Mouse (Mus musculus) forebrain, embryonic 15.5 days (tissue): ENCODE measurements around the gene Aar2. TPM values are rescaled to one million over a fixed set of nuclear protein-coding genes. Genes with fewer than 3 reads are reported as not detected.

Experiments
- ATAC-seq: fragments of 200-750 bp; cut with Nextera tagmentation; replicated peaks from 2 replicates; pipeline ENCODE4 v1.8.0; 2017; ENCODE audit warnings: mild to moderate bottlenecking, moderate TSS enrichment, moderate library complexity
- H3K27ac ChIP-seq: fragments of 300-500 bp; sonication (generic); replicated peaks from 2 replicates; pipeline ENCODE4 v1.5.1; 2015; ENCODE audit warnings: mild to moderate bottlenecking, inconsistent platforms
- H3K27me3 ChIP-seq: fragments of 300-500 bp; sonication (generic); 2 replicates; pipeline ENCODE4 v1.6.1; 2015; ENCODE audit warnings: inconsistent platforms
- H3K36me3 ChIP-seq: fragments of 300-500 bp; sonication (generic); 2 replicates; pipeline ENCODE4 v1.6.1; 2015; ENCODE audit warnings: mild to moderate bottlenecking, inconsistent platforms
- H3K4me1 ChIP-seq: fragments of 300-500 bp; sonication (generic); 2 replicates; pipeline ENCODE4 v1.6.1; 2015; ENCODE audit warnings: inconsistent platforms
- H3K4me2 ChIP-seq: fragments of 300-500 bp; sonication (generic); replicated peaks from 2 replicates; pipeline ENCODE4 v1.6.1; 2015; ENCODE audit warnings: mild to moderate bottlenecking, inconsistent platforms
- H3K4me3 ChIP-seq: fragments of 300-500 bp; sonication (generic); 2 replicates; pipeline ENCODE4 v1.5.1; 2015; ENCODE audit warnings: mild to moderate bottlenecking, inconsistent platforms
- H3K9ac ChIP-seq: fragments of 300-500 bp; sonication (generic); replicated peaks from 2 replicates; pipeline ENCODE4 v1.6.1; 2015; ENCODE audit warnings: mild to moderate bottlenecking, inconsistent platforms
- H3K9me3 ChIP-seq: fragments of 300-500 bp; sonication (generic); 2 replicates; pipeline ENCODE4 v1.6.1; 2016; ENCODE audit warnings: inconsistent platforms
- WGBS: fragments of 180-500 bp; shearing (Covaris S2); methylation state at CpG from one replicate; pipeline ENCODE4 v1.1.7; 2015; ENCODE audit warnings: mixed read lengths; 5-methylcytosine and 5-hydroxymethylcytosine counted together
- polyA plus RNA-seq: library from polyadenylated mRNA; unstranded; fragments of >200 nt; fragmentation: Nextera tagmentation; extraction: Ambion mirVana; gene quantifications from 2 replicates; pipeline ENCODE4 v1.2.1, GENCODE M21; 2015

Aar2 gene
- polyA plus RNA-seq, 1 experiment from 2014 or later, result 44.5 TPM

DNA sequence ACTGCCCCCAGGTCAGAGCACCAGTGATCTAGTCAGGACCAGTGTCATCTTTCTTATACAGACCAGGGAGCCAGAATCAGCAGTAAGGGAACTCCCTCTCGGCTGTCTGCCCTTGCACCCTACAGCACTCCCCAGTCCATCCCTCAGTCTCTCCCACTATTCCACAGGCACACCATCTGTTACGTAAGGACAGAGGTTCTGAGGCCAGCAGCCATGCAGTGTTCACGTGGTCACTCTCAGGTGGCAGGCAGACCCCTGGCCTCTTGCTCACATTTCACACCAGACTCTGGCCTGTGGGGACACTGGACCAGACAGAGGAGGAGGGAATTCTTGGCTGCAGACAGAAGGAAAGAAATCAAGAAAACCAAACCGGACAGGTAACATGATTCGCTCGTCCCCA is 24.1 kb downstream of the Aar2 start:
- Histone ChIP-seq H3K36me3 (peaks cover 18% of the 10 kb centered on the region), H3K9ac (no peak overlapping the region), H3K9me3 (no peaks in the 10 kb centered on the region), H3K4me2 (no peak overlapping the region), H3K27me3 (no peaks in the 10 kb centered on the region), H3K4me1 (no peaks in the 10 kb centered on the region), H3K4me3 (no peak overlapping the region), H3K27ac (no peak overlapping the region)
- ATAC-seq, result no peak
- WGBS, result 83% methylated on average over 6 of the region's 6 CpGs

DNA sequence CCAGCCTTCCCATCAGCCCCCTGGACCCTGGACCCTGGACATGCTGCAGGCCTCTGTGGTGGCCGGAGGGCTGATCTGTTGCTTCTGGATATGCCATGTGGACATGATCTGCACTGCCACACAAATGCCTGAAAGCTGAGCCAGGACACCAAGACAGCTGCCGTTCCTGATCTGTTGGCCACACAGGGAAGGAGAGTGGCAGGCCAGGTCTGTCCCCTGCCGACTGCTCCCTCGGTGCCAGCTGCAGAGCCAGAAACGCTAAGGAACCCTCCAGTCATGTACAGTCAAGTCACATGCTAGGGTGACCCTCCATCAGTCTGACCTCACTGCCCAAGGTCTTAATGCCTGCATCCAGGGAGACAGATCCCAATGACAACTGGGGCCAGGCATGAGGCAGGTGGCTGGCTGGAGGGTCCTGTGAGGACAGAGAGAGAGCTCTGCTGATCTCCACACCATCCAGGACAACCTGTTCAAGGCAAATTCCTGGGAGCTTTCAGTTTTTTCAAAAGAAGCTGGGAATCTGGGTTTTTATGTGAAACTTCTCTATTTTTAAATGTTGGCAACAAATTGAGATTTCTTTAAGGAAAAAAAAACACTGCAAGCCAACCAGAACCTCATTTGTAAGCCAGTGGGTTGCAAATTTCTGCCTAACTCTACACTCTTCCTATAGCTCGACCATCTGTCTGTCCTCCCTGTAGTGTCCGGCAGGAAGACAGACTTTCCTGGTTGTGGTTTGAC is 29.6 kb downstream of the Aar2 start:
- no peak overlapping the region for H3K4me3 ChIP-seq
- no peaks in the 10 kb centered on the region for H3K9me3 ChIP-seq
- no peak overlapping the region for H3K9ac ChIP-seq
- H3K4me1 ChIP-seq, result no peaks in the 10 kb centered on the region
- H3K4me2 ChIP-seq, result no peak overlapping the region
- H3K36me3 ChIP-seq, result no peaks in the 10 kb centered on the region
- no peak for ATAC-seq
- WGBS, result 81% methylated on average over 7 of the region's 7 CpGs
- H3K27ac ChIP-seq, result no peak overlapping the region
- H3K27me3 ChIP-seq, result no peaks in the 10 kb centered on the region

- Histone ChIP-seq H3K9ac (no peak overlapping the region), H3K27me3 (no peaks in the 10 kb centered on the region), H3K27ac (no peak overlapping the region), H3K9me3 (no peaks in the 10 kb centered on the region), H3K4me1 (peaks cover 12% of the 10 kb centered on the region), H3K4me3 (no peak overlapping the region), H3K36me3 (no peaks in the 10 kb centered on the region), H3K4me2 (no peak overlapping the region)
- no peak for ATAC-seq
- 77% methylated on average over 5 of the region's 5 CpGs for WGBS
These were observed 33.1 kb downstream of the Aar2 start for GRCm38 (mm10) chr2:156580507-156580906.

- Histone ChIP-seq H3K4me3 (no peak overlapping the region), H3K4me1 (peaks cover 12% of the 10 kb centered on the region), H3K9me3 (no peaks in the 10 kb centered on the region), H3K4me2 (no peak overlapping the region), H3K36me3 (no peaks in the 10 kb centered on the region), H3K27ac (no peak overlapping the region), H3K9ac (no peak overlapping the region), H3K27me3 (no peaks in the 10 kb centered on the region)
- ATAC-seq, result no peak
- 52% methylated on average over 10 of the region's 10 CpGs for WGBS
These were observed 33.9 kb downstream of the Aar2 start for GRCm38 (mm10) chr2:156581244-156581643.

- Histone ChIP-seq H3K9ac (no peak overlapping the region), H3K4me2 (no peak overlapping the region), H3K9me3 (no peaks in the 10 kb centered on the region), H3K4me3 (no peak overlapping the region), H3K4me1 (peaks cover 12% of the 10 kb centered on the region), H3K27me3 (no peaks in the 10 kb centered on the region), H3K36me3 (no peaks in the 10 kb centered on the region), H3K27ac (no peak overlapping the region)
- no peak for ATAC-seq
- 93% methylated on average over 10 of the region's 10 CpGs for WGBS
These were observed 35.5 kb downstream of the Aar2 start for GRCm38 (mm10) chr2:156582887-156583286.

GRCm38 (mm10) chr2:156584154-156584796 is 36.9 kb downstream of the Aar2 start:
- Histone ChIP-seq H3K4me2 (peak overlapping the region; percentile 32), H3K27ac (no peak overlapping the region), H3K4me3 (no peak overlapping the region), H3K9me3 (no peaks in the 10 kb centered on the region), H3K9ac (no peak overlapping the region), H3K27me3 (no peaks in the 10 kb centered on the region), H3K36me3 (no peaks in the 10 kb centered on the region), H3K4me1 (peaks cover 12% of the 10 kb centered on the region)
- 61% methylated on average over 11 of the region's 11 CpGs for WGBS
- ATAC-seq, result peak; percentile 23

DNA sequence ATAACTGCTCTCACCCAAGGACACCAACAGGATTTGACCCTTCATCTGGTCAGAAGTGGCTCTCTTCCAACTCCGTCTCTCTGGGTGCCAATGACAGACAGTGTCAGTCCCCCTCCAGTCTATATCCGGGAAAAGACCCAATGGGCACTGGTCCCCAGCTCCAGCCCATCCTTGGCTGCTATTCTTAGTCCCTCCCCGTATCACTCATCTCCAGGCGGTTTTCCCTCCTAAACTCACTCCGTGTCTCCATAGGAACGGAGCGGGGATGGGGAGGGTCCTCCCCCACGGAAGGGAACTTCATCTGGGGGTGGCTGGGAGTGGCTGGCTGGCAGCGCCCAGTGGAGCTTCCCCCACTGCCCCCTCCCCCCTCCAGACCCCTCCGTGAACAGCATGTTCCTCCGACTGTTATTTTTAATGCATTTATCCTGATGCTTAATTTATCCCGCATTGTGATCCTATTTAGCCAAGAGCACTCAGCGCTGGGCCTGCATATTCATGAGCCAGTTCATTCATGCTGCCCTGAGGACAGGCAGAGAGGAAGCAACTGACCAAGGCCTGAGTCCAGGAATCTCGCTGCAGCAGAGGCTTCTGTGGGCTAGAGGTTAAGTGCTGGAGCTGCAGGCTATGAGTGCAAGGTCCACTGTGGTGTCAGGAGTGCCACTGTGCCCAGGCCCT is 37.5 kb downstream of the Aar2 start:
- no peak overlapping the region for H3K4me3 ChIP-seq

GRCm38 (mm10) chr2:156589481-156589880 is 42.1 kb downstream of the Aar2 start:
- H3K27me3 ChIP-seq, result no peaks in the 10 kb centered on the region
- no peak for ATAC-seq
- no peaks in the 10 kb centered on the region for H3K9me3 ChIP-seq
- H3K4me2 ChIP-seq, result no peak overlapping the region
- H3K4me3 ChIP-seq, result no peak overlapping the region
- 94% methylated on average over 9 of the region's 9 CpGs for WGBS
- H3K27ac ChIP-seq, result no peak overlapping the region
- no peaks in the 10 kb centered on the region for H3K36me3 ChIP-seq
- H3K4me1 ChIP-seq, result peaks cover 9% of the 10 kb centered on the region
- no peak overlapping the region for H3K9ac ChIP-seq

More for the DNA sequence above, 37.5 kb downstream of the Aar2 start:
- WGBS, result 13% methylated on average over 14 of the region's 14 CpGs
- Histone ChIP-seq H3K4me1 (peaks cover 12% of the 10 kb centered on the region), H3K27me3 (no peaks in the 10 kb centered on the region), H3K27ac (no peak overlapping the region), H3K9ac (no peak overlapping the region; the same call in 1 of the 2 replicates), H3K4me2 (peak overlapping the region; percentile 32), H3K9me3 (no peaks in the 10 kb centered on the region), H3K36me3 (no peaks in the 10 kb centered on the region)
- ATAC-seq, result peak; percentile 65

GRCm38 (mm10) chr2:156594987-156595490 is 47.7 kb downstream of the Aar2 start:
- Histone ChIP-seq H3K9ac (no peak overlapping the region), H3K4me3 (no peak overlapping the region), H3K4me1 (no peaks in the 10 kb centered on the region), H3K27me3 (no peaks in the 10 kb centered on the region), H3K36me3 (no peaks in the 10 kb centered on the region), H3K27ac (no peak overlapping the region), H3K9me3 (no peaks in the 10 kb centered on the region), H3K4me2 (no peak overlapping the region)
- ATAC-seq, result no peak
- WGBS, result 47% methylated on average over 15 of the region's 15 CpGs

DNA sequence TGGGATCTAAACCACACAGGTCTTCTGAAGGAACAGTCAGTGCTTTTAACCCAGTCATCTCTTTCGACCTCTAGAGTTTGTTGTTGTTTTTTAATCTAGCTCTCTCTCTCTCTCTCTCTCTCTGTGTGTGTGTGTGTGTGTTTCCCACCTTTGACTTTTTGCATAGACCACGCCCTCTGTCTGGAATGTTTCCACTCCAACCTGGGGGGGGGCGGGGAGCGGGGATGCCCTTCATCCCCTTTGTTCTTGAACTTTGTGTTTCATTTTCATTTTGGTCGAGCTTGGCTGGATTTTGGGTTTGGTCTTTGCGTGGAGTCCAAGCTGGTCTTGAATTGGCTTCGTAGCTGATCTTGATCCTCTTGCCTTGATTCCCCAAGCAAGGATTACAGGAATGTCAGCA is 55.2 kb downstream of the Aar2 start:
- ATAC-seq, result no peak
- H3K27me3 ChIP-seq, result no peaks in the 10 kb centered on the region
- no peaks in the 10 kb centered on the region for H3K4me1 ChIP-seq
- H3K4me2 ChIP-seq, result no peak overlapping the region
- H3K27ac ChIP-seq, result no peak overlapping the region
- H3K9me3 ChIP-seq, result no peaks in the 10 kb centered on the region
- no peaks in the 10 kb centered on the region for H3K36me3 ChIP-seq
- no peak overlapping the region for H3K4me3 ChIP-seq
- 87% methylated on average over 7 of the region's 7 CpGs for WGBS
- H3K9ac ChIP-seq, result no peak overlapping the region

DNA sequence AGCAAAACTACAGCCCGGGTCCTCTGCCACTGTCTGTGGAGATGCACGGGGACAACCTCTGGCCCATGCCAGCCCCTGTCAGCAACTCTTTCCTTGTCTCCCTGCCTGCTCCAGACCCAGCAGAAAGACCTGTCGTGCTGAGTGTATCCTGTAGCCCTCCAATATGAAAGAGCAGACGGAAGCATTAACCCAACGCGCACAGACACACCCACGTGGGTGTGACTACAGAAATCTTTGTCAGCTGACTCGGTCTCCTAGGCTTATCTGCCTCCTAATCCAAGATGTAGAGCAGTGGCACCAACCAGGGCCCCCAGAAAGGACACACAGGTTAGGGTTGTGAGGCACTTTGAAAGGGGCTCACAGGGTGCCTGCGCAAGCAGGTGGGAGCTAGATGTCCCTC is 56.3 kb downstream of the Aar2 start:
- Histone ChIP-seq H3K36me3 (no peaks in the 10 kb centered on the region), H3K4me3 (no peak overlapping the region), H3K9me3 (no peaks in the 10 kb centered on the region), H3K4me2 (no peak overlapping the region), H3K9ac (no peak overlapping the region), H3K27me3 (no peaks in the 10 kb centered on the region), H3K27ac (no peak overlapping the region), H3K4me1 (no peaks in the 10 kb centered on the region)
- WGBS, result 79% methylated on average over 9 of the region's 9 CpGs
- ATAC-seq, result no peak

DNA sequence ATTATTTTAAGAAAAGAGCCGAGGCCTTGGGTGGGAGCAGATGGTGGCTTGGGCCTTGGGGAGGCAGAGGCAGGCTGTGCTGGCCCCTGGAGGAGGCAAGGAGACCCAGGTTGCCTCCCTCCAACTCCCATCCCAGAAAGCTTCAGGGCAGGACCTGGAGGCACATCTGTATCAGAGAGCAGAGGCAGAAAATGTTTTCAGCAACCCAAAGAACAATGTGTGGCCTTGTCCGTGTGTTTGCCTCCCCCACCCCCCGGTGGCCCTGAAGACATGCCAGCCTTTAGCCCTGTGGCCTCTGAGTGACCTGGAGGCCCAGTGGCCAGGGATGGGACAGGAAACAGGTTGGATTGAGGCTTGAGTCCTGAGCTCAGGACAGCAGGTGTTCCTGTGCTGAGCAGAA is 57.8 kb downstream of the Aar2 start:
- H3K27ac ChIP-seq, result no peak overlapping the region
- no peak for ATAC-seq
- H3K4me1 ChIP-seq, result no peaks in the 10 kb centered on the region
- no peaks in the 10 kb centered on the region for H3K36me3 ChIP-seq
- no peaks in the 10 kb centered on the region for H3K9me3 ChIP-seq
- no peak overlapping the region for H3K4me3 ChIP-seq
- no peak overlapping the region for H3K9ac ChIP-seq
- WGBS, result 64% methylated on average over 3 of the region's 3 CpGs
- no peak overlapping the region for H3K4me2 ChIP-seq
- H3K27me3 ChIP-seq, result 0 out of 2 replicates have a peak, but pooled peaks cover 4% of the 10 kb centered on the region
